Mouse (Mus musculus): ENCODE measurements at regions not wholly inside any gene's neighbourhood (a gene's known extent, or its start where the extent isn't known, plus 50 kb on each side); places are given as distances from the start of the nearest gene placed in this dataset.

DNA sequence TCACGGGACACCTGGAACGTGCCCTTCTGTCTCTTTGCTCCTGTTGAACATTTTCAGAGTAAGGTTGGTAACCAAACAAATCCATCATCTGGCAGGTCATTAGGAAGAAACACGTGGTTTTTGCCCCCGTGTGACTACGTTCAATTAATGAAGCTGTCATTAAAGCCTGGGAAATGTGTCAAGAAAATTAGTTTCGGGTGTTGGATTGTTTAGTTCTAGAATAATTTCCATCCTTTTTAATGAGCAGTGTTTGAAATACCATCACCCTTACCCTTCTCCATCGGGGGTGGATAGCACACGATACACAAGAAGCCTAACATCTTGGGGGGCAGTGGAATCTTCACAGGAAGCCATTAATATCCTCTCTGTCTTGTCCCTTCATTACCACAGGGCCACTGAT lies 107.7 kb downstream of the Far1 start:
- no peak for DNase-seq (ENCODE audit: low spot score in 2 of 2)

DNA sequence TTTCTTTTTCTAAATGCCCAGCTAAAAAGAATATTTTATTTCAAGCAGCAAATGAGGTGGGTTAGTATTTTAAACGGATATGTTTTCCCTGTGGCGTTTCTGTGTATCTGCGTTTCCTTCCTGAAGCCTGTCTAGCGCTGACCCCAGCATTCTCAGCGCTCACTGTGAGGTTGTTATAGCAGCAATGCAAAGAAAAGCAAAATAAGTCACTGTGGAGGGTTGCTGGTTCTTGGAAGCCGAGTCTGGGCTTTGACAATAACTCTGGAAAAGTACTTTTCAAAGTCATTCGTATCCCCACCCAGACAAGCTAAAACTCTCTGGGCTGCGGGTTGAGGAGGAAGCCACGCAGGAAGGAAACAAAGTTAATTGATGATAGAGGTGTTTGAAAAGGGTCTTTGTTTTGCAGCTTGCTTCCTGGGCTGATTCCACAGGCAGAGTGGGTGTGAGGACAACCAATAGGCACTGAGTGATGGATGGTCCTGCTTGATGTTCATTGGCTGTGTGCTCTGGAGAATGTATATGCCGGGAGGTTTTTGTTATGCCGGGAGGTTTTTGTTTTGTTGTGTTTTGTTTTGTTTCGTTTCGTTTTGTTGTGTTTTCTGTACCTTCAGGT lies 108.4 kb downstream of the Far1 start:
- DNase-seq (ENCODE audit: low spot score in 2 of 2), result no peak

DNA sequence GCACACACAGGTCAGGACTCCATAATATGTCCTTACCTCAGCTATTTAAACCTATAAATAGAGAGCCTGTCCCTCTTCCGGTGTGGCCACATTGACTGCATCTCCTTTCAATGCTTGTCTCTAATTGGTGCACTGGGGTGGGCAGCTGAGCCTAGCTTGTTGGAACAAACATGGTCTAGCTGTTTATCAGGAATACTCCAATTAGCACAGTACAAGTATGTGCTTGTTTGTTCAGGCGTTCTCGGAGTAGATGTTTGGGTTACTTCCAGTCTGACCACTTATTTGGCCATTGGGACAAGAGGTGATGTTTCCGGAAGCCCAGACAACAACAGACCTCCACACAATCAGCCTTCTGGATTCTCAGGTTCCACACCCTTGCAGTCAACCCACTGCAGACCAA lies 109.7 kb downstream of the Far1 start:
- no peak for DNase-seq (ENCODE audit: low spot score in 2 of 2)

DNA sequence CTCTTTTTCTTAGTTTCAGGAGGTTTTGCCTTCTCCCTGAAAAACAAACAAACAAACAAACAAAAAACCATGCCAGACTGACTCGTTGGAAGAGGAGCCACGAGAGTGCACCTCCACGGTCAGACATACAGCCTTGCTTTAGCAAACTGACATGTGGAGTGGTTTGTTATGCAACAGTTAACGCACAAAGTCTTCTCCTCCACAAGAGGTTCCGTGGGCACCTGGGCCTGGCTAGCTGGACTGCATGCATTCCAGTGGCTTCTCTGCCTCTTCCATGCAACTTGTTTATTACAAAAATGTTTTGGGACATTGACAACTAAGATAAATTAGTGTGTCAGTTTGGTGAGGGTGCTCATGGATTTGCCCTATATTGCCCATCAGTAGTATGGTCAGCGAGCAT lies 110.3 kb downstream of the Far1 start:
- no peak for DNase-seq (ENCODE audit: low spot score in 2 of 2)

DNA sequence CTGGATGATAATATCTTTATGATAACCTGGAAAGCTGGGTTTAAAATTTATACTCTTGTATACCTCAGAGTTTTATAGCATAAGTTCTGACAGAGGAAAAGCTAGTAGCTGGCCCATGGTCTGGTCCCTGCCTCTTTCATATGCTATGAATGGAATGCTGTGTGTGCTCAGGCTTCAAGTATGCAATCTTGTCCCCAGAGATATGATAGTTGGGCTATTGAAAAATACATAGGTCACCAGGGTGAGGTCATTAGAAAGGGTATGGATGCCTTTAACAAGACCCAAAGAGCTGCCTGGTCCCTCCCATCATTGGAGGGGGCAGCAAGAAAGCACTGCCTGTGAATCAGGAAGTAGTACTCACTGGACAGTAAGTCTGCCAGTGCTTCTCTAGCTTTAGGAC lies 113.1 kb downstream of the Far1 start:
- DNase-seq (ENCODE audit: low spot score in 2 of 2), result no peak

DNA sequence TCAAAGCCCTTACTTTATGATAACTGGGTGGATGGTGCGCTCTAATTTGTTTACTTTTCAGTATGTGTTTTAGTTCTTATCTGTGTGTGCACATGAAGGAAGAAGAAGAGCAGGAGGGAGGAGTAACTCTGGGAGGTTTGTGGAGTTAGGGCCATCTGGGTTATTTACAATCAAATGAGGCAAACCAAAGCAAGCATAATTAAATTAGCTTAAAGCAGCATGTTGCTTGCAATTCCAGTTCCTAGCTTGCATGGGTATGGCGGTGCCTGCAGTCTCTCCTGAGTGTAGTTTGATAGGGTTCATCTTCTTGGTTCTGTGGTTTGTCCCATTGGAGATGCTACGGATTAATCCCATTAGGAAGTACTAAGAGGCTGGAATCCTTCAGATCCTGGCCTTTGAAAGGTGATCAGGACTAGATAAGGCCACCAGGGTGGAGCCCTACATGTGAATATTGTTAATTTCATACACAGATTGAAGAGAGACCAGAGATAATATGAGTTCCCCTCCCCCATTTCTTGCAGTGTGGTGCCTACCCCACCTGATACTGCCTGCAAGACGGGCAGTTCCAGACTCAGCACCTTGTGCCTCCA lies 123.5 kb downstream of the Far1 start:
- DNase-seq (ENCODE audit: low spot score in 2 of 2), result no peak

DNA sequence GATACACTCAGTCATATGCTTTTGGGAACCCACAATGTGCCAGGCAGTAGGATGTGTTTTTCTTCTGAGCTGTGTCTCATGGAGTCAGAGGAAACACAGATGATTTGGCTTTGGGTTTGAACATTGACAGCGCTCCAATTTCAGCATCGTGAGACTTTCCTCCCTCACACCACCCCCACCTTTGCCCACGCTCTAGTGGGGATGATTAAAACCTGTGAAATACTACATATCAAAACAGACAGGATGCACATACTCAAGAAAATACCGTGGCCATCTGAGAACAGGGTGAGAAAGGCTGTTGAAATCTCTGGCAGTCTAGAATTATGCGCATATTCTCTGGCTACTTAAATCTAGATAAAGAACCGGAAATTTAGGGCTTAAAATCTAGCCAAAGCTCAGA lies 124.5 kb downstream of the Far1 start:
- DNase-seq (ENCODE audit: low spot score in 2 of 2), result peak; percentile 45 to 78

DNA sequence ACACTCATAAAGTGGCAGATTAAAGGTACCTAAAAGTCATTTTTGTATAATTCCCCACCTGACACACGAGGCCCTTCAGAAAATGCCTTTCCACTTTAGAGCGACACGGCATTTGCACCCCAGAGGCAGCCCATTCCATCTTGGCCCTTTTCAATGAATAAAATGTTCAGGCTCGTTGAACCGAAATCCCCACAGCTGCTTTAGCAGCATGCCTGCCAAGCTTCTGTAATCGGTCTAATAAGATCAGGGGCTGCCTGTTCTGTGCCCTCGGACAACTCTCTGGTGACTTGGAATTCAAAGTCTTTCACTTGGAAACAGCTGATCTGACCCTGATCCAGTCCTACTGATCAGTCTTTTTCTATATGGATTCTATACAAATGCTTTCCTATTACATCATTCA lies 123.3 kb upstream of the Spon1 start:
- DNase-seq (ENCODE audit: low spot score in 2 of 2), result no peak

DNA sequence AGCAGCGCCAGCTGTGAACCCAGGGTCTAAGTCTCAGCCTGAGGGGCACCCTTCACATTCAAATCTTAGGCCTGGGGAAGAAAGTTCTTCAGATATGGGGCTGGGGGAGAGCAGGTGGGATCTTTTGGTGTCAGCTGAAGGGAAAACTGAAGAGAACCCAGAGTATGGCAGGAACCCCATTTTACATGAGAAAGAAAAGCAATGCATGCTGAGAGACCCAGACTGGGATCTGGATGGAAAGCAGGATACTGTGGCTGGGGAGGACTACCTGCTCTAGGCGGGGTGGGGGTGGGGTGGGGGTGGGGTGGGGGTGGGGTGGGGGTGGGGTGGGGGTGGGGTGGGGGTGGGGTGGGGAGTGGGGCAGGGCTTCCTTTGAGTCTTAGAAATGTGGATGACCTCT lies 115.2 kb upstream of the Spon1 start:
- no peak for DNase-seq (ENCODE audit: low spot score in 2 of 2)

DNA sequence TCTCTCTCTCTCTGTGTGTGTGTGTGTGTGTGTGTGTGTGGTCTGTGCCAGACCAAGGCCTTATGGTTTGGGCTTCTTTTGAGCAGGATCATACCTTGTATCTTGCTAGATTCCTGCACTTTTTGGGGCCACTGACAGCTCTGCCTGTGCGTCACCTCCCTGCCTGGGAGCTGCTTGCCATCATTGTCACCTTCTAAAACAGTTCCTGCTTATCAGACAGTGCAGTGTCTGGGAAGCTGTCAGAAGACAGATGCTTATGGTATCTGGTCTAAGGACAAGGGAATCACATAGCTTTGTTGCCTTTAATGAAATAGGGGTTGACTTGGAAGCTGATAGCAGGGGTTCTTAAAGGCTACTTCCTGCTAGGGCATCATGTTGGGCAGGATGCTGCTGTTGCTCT lies 114.1 kb upstream of the Spon1 start:
- no peak for DNase-seq (ENCODE audit: low spot score in 2 of 2)

DNA sequence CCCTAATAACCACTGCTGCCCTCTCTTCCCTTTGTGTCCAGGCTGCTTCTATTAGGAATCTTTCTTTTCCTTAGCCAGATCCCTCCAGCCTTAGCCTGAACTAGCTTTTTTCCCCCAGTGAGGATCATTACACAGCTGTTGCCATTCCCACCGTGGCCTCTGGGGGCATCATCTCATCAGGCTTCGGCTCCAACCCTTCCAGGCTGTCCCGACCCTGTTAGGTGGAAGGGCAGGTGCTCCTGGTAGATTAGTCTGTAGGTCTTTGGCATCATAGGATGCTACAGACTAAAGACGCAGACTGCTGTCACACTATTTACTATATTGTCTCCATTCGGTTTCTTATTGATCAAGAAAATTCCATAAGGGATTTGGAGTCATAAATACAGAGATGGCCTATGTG lies 112.7 kb upstream of the Spon1 start:
- peak in 1 of 2 experiments; percentile 26 for DNase-seq (ENCODE audit: low spot score in 2 of 2)

DNA sequence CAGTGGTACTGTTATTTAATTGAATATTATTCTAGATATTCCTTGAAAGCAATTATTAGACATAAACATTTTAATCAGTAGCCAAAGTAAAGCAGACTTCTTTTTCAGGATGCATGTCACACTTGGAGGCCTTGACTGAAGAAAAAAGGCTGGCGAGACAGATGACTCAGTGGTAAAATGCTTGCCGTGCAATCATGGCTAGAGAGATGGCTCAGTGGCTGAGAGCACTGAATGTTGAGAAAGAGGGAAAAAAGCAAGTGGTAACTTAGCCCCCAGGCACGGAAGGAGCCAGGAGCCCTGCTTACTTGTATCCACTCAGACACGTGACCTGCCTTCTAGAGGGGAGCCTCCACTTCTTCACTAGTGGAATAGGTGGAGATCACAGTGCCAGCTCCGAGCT lies 110.5 kb upstream of the Spon1 start:
- no peak for DNase-seq (ENCODE audit: low spot score in 2 of 2)

DNA sequence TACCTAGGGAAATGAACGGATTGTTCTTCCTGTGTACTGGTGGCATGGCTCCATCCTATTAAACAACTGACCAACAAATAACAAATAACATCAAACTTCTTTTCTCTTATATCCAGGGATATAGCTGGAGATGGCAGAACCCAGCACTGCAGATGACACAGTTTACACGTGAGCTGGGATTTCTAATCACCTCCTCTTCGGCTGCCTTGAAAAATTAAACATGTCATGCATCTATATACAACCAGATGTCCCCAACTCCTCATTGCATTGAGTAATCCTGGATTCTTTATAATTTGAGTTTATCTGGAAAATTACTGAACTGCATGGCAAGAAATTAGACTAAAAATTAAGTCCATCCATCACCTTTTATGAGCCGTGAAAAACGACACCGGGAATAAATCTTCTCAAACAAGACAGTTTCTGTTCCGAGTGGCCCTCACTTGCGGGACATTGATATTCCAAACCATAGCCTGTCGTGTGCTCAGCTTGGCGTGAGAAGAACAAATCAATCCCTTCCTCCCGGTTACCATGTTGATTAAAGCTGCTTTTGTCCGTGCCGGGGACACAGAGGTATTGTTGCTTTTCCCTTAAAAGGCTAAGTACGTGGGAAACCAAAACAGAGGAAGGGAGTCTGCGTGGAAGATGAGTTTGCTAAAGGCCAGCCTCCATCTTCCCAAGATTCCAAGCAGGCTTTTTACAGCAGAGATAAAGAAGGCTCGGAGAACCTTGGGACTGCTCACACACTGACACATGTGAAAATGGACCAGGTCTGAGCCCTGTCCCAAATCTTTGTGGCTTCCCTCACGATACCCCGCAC lies 92.8 kb upstream of the Spon1 start:
- no peak for DNase-seq (ENCODE audit: low spot score in 2 of 2)

DNA sequence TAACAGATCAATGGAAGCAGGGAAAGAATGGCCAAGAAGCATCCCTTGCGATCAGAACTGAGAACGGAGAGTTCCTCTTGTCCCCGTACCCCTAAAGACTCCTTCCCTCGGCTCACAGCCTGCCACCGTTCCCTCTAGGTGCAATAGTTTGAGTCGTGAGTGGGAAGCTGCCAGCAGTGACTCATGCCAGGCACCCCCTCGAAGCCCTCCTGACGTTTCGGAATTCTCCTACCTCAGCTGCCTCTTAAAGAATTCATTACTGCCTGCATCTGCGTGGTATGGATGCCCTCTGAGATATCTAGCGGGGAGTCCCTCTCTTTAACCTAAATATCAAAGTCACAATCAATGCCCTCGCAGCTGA lies 92.2 kb upstream of the Spon1 start:
- DNase-seq (ENCODE audit: low spot score in 2 of 2), result peak; percentile 30 to 39

DNA sequence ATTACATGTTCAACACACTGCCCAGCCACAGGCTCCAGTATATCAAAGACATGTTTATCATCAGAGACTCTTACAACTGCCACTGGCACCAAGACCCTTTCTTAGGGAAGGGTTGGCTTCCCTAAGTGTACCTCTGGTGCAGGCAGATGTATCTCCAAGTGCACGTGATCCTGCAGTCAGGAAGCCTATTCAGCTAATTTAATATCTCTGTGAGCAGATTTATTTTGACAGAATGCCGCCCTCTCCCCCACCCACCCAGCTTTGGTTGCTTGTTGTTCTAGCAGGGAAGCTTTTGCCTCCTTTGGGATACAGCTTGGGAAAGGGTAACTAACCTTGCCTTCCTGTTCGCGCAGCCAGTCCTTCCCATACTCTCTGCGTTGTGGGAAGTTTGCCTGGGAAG lies 83.5 kb upstream of the Spon1 start:
- peak in 1 of 2 experiments; percentile 10 for DNase-seq (ENCODE audit: low spot score in 2 of 2)

DNA sequence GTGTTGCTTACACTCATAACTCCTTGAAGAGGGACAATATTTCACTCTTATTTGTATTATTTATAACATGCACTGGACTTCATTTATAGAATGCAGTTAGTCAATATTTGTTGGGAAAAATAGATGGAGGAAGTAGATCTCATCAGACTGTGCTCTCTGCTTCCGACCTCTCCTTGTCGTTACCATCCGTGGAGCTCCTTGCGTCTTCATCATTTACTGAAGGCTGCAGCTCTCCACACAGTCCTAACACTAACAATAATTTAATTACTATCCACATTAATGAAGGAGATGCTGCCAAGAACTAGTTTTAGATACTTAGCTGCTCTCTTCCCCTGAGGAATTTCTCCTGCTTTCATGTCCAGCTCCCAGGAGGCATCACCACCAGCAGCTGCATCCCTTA lies 80.4 kb upstream of the Spon1 start:
- no peak for DNase-seq (ENCODE audit: low spot score in 2 of 2)

DNA sequence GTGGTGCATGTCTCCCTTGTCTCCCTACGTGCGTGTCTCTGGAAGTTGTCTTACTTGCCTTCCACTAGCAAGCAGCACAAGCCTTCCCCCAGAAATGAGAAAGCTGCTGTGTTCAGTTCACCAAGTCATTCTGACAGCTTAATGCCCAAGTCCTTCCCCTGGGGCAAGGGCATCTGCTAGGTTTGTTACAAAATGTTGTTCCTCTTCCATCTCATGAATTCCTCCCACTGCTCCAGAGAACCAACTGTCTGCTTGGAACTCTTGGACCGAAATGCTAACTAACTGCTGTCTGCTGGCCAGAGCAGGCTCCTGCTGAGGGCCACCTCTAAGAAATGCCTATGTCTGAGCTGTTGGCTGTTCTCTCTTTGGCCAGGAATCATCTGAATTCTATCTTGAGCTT lies 79.3 kb upstream of the Spon1 start:
- no peak for DNase-seq (ENCODE audit: low spot score in 2 of 2)

DNA sequence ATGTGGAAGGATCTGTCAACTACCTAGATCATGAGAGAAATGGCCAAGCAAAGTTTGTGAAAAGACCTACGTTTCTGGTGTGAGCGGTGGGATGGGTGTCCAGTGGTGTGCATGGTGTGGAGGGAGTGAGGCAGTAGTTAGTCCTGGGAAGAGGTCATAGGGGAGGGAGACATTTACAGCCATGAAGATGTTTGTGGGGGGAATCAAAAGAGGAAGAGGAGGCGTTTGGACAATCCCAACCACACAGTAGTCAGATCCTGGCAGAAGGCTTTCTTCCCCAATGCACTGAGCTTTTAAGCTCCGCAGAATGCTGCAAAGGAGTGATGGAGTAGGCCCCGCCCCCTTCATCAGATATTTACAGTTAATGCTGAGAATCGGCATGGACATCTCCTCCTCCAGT lies 78.2 kb upstream of the Spon1 start:
- no peak for DNase-seq (ENCODE audit: low spot score in 2 of 2)

DNA sequence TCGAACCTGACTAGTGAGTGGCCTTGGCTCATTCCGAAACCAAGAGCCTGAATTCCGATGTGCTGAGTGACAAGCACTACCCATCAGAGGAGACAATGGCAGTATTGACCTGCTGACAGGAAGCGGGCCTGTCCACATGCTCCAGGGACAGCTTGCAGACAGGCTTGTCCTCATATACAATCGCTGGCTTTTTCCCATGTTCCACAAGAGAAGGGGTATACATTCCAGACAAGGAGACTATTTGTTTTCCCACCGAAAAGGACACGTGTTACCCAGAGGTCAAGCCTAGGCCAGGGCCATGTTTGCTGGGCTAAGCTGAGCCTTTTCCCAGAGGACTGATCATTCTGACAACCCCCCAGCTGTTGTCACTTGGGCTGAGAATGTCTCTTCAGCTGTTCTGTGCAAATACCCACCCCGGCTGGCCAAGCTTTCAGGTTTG lies 77.5 kb upstream of the Spon1 start:
- DNase-seq (ENCODE audit: low spot score in 2 of 2), result peak in 1 of 2 experiments; percentile 13

DNA sequence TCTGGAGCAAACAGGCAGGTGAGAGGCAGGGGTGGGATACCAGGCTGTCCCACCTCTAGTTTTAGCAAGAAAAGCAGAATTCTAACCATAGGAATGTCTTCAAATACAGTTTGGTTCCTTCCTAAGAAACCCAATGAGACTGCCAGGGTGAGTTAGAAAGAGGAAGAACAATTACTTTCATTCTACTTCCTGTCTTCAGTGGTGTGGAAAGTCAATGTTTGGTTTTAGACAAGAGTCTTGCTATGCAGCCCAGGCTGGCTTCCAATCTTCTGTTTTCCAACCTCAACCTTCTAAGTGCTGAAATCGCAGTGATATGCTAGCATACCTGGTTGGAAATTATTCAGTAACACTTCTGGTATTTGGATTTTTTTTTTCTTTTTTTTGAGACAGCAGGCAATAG lies 77.1 kb upstream of the Spon1 start:
- no peak for DNase-seq (ENCODE audit: low spot score in 2 of 2)

DNA sequence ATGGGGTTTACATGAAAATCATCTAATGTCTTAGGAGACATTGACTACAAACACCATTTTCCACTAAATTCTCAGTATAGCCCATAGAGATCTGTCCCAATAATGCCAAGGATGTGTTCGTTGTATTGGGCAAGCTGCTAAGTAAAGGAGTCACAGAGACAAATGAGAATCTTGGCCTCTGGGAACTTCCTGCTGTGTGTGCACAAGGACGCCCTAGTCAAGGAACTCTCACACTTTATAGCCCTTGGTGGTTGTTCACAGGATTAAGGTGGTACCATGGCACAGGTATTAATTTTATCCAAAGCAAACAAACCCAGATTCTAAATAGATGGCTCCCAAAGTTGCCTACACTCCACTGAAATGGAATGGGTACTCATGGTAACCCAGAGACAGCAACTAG lies 76.7 kb upstream of the Spon1 start:
- no peak for DNase-seq (ENCODE audit: low spot score in 2 of 2)

DNA sequence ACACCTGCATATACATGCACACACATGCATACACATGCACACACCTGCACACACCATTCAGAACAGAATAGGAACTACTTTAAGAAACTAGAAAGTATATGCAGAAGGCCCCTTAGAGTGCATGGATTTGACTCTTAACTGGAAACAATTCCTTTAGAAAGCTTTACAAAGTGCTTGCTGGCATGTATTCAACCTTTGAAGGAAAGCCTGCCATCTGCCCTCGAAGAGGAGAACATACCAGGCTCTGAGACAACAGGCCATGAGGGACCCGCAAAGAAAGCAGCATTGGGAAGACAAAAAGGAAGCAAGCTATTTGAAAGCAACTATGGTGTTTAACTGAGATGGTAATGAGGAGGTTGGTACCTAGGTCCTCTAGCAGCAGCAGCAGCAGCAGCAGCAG lies 74.0 kb upstream of the Spon1 start:
- DNase-seq (ENCODE audit: low spot score in 2 of 2), result no peak

DNA sequence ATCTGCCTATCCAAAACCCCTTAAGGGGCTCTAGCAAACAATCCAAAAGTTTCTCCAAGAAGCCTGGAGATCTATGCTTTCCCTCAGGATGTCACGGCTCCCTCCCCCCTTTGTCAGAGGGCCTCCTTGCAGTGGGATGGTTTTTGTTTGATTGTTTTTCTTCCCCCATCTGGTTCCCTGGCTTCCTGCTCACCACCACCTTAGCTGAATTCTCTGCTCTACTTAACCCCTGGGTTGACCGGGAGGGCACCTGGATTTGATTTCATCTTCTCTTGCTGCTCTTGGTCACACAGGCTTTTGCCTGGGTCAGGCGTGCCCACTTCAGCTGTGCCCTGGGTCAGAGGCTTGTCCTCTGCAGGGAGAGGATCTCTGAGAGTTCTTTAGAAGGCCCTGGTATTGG lies 72.3 kb upstream of the Spon1 start:
- DNase-seq (ENCODE audit: low spot score in 2 of 2), result no peak

Measured in left cerebral cortex, adult 9 months (tissue).